In genomic region chr1:186624474-186624873, GRCm38 (mm10) we compare ENCODE assay signal across 22 mouse cellular contexts.
DNase-seq lines count a peak whose midpoint lies in the region; ATAC-seq and TF ChIP-seq lines count a peak whose summit lies in the region.
"Had no signal": no experiment of that assay in that cellular context is flagged by ENCODE, and none has a peak within 500 bp of the region (broad histone marks: within the 10 kb centered on the region; RNA-seq: fewer than 3 reads in every experiment).

No protein-coding gene starts in this region.

- H3K36me3 ChIP-seq in forebrain, embryonic 14.5 days (ENCODE audit: control insufficient read depth, insufficient read depth, low read length) = no peaks in the 10 kb centered on the region
- H3K36me3 ChIP-seq in forebrain, embryonic 12.5 days (replicated peaks) = no peaks in the 10 kb centered on the region
- no peaks in the 10 kb centered on the region for H3K36me3 ChIP-seq in forebrain, postnatal 0 days (ENCODE audit: insufficient read depth)
- no peaks in the 10 kb centered on the region for H3K36me3 ChIP-seq in forebrain, embryonic 13.5 days (ENCODE audit: poor library complexity, severe bottlenecking)
- H3K36me3 ChIP-seq: hindbrain, embryonic 12.5 days; hindbrain, embryonic 15.5 days; intestine, embryonic 15.5 days had no signal

- TF ChIP-seq CTCF in forebrain, postnatal 0 days (IDR thresholded peaks at IDR 0.05; ENCODE audit: low read depth) = no peak

- ATAC-seq in forebrain, embryonic 14.5 days = no peak
- ATAC-seq in forebrain, embryonic 12.5 days (ENCODE audit: low FRiP score) = no peak
- ATAC-seq in forebrain, postnatal 0 days = no peak
- ATAC-seq in forebrain, embryonic 13.5 days = no peak
- ATAC-seq: activated CD4-positive, CD25-positive, alpha-beta regulatory T cell, adult 4 months; intestine, embryonic 15.5 days had no signal

- no peak overlapping the region for H3K4me3 ChIP-seq in forebrain, embryonic 14.5 days (ENCODE audit: low read depth, low read length)
- no peak overlapping the region for H3K4me3 ChIP-seq in forebrain, embryonic 12.5 days (replicated peaks)
- H3K4me3 ChIP-seq in forebrain, postnatal 0 days (ENCODE audit: low read depth, low read length) = no peak overlapping the region
- H3K4me3 ChIP-seq in forebrain, embryonic 13.5 days = no peak overlapping the region
- H3K4me3 ChIP-seq: embryonic facial prominence, embryonic 12.5 days; embryonic facial prominence, embryonic 15.5 days; gastrocnemius, adult 2 months; hindbrain, embryonic 12.5 days; hindbrain, embryonic 15.5 days; intestine, embryonic 15.5 days had no signal

- H3K4me1 ChIP-seq in forebrain, embryonic 14.5 days (ENCODE audit: control insufficient read depth, insufficient read depth, low read length) = no peaks in the 10 kb centered on the region
- H3K4me1 ChIP-seq in forebrain, embryonic 12.5 days = no peaks in the 10 kb centered on the region
- no peaks in the 10 kb centered on the region for H3K4me1 ChIP-seq in forebrain, postnatal 0 days (ENCODE audit: insufficient read depth)
- H3K4me1 ChIP-seq in forebrain, embryonic 13.5 days = no peaks in the 10 kb centered on the region
- H3K4me1 ChIP-seq: embryonic facial prominence, embryonic 12.5 days; embryonic facial prominence, embryonic 15.5 days; hindbrain, embryonic 12.5 days; hindbrain, embryonic 15.5 days; intestine, embryonic 15.5 days had no signal

- no peak overlapping the region for H3K9ac ChIP-seq in forebrain, embryonic 14.5 days (ENCODE audit: low read length)
- H3K9ac ChIP-seq in forebrain, embryonic 12.5 days = no peak overlapping the region
- no peak overlapping the region for H3K9ac ChIP-seq in forebrain, postnatal 0 days
- H3K9ac ChIP-seq in forebrain, embryonic 13.5 days = no peak overlapping the region
- H3K9ac ChIP-seq: embryonic facial prominence, embryonic 12.5 days; embryonic facial prominence, embryonic 15.5 days; hindbrain, embryonic 12.5 days; hindbrain, embryonic 15.5 days; intestine, embryonic 15.5 days had no signal

- 47% methylated on average over 5 of the region's 5 CpGs for WGBS in forebrain, embryonic 14.5 days
- 65% methylated on average over 5 of the region's 5 CpGs for WGBS in forebrain, embryonic 12.5 days
- 35% methylated on average over 5 of the region's 5 CpGs for WGBS in forebrain, postnatal 0 days
- WGBS in forebrain, embryonic 13.5 days = 61% methylated on average over 5 of the region's 5 CpGs

- peak; percentile 61 for DNase-seq in forebrain, embryonic 14.5 days (ENCODE audit: low spot score)
- peak; percentile 58 for DNase-seq in forebrain, postnatal 0 days
- DNase-seq in hindlimb bud, embryonic 11.5 days (ENCODE audit: extremely low spot score, low read depth, low spot score) = peak; percentile 42
- DNase-seq in ovary, adult 18-20 months (ENCODE audit: low spot score) = no peak
- DNase-seq in kidney, postnatal 14 days = no peak
- DNase-seq: adrenal gland, adult 8-10 months; adrenal gland, postnatal 25 days; cerebellum, adult 11 months; cerebellum, adult 2 months; cerebellum, adult 9-11 months; cerebellum, postnatal 25 days; gastrocnemius, adult 2 months; gastrocnemius, postnatal 14 days had no signal

- H3K27me3 ChIP-seq in forebrain, embryonic 14.5 days (replicated peaks; ENCODE audit: control insufficient read depth, insufficient read depth, low read length) = no peaks in the 10 kb centered on the region
- no peaks in the 10 kb centered on the region for H3K27me3 ChIP-seq in forebrain, embryonic 12.5 days
- H3K27me3 ChIP-seq in forebrain, postnatal 0 days (ENCODE audit: insufficient read depth, low read length) = no peaks in the 10 kb centered on the region
- H3K27me3 ChIP-seq in forebrain, embryonic 13.5 days = no peaks in the 10 kb centered on the region
- H3K27me3 ChIP-seq: embryonic facial prominence, embryonic 12.5 days; embryonic facial prominence, embryonic 15.5 days; hindbrain, embryonic 12.5 days; hindbrain, embryonic 15.5 days; intestine, embryonic 15.5 days had no signal

- no peak overlapping the region for H3K27ac ChIP-seq in forebrain, embryonic 14.5 days (ENCODE audit: low read depth, low read length)
- no peak overlapping the region for H3K27ac ChIP-seq in forebrain, embryonic 12.5 days
- no peak overlapping the region for H3K27ac ChIP-seq in forebrain, postnatal 0 days (ENCODE audit: low read depth, low read length)
- H3K27ac ChIP-seq in forebrain, embryonic 13.5 days = no peak overlapping the region
- H3K27ac ChIP-seq: embryonic facial prominence, embryonic 12.5 days; embryonic facial prominence, embryonic 15.5 days; gastrocnemius, adult 2 months; hindbrain, embryonic 12.5 days; hindbrain, embryonic 15.5 days; intestine, embryonic 15.5 days had no signal

- no peaks in the 10 kb centered on the region for H3K9me3 ChIP-seq in forebrain, embryonic 14.5 days (replicated peaks; ENCODE audit: control insufficient read depth, low read length)
- no peaks in the 10 kb centered on the region for H3K9me3 ChIP-seq in forebrain, embryonic 12.5 days
- no peaks in the 10 kb centered on the region for H3K9me3 ChIP-seq in forebrain, postnatal 0 days (ENCODE audit: low read length)
- no peaks in the 10 kb centered on the region for H3K9me3 ChIP-seq in forebrain, embryonic 13.5 days (replicated peaks)
- H3K9me3 ChIP-seq: embryonic facial prominence, embryonic 12.5 days; embryonic facial prominence, embryonic 15.5 days; hindbrain, embryonic 12.5 days; hindbrain, embryonic 15.5 days; intestine, embryonic 15.5 days had no signal

- no peak overlapping the region for H3K4me2 ChIP-seq in forebrain, embryonic 14.5 days (ENCODE audit: low read length)
- no peak overlapping the region for H3K4me2 ChIP-seq in forebrain, embryonic 12.5 days
- H3K4me2 ChIP-seq in forebrain, postnatal 0 days (ENCODE audit: low read depth) = no peak overlapping the region
- no peak overlapping the region for H3K4me2 ChIP-seq in forebrain, embryonic 13.5 days
- H3K4me2 ChIP-seq: embryonic facial prominence, embryonic 12.5 days; embryonic facial prominence, embryonic 15.5 days; heart, embryonic 11.5 days; hindbrain, embryonic 12.5 days; hindbrain, embryonic 15.5 days; intestine, embryonic 15.5 days had no signal

Comparison
In these comparisons a context has a peak if more than half of its experiments do, and no peak if none do; other contexts are left out.
1. DNase-seq: peak in forebrain, embryonic 14.5 days (single experiment), forebrain, postnatal 0 days (single experiment) and hindlimb bud, embryonic 11.5 days (single experiment); none in ovary, adult 18-20 months (single experiment) and kidney, postnatal 14 days (single experiment).